Mouse (Mus musculus) G1E (cell line): Measurements from ENCODE around the gene Asb8.

ENCODE experiments used
- CTCF ChIP-seq: IDR thresholded peaks from 2 replicates; pipeline ENCODE4 v1.5.1; 2012; ENCODE audit warnings: low read depth, low read length, inconsistent platforms, mixed read lengths
- GATA1 ChIP-seq: IDR thresholded peaks from 2 replicates; pipeline ENCODE4 v1.6.1; 2012; ENCODE audit warnings: borderline replicate concordance, low read length, inconsistent platforms, mixed read lengths
- GATA2 ChIP-seq: IDR thresholded peaks from 2 replicates; pipeline ENCODE4 v1.6.1; 2012; ENCODE audit warnings: low read depth, low read length, inconsistent platforms, borderline replicate concordance
- POLR2AphosphoS5 ChIP-seq: IDR thresholded peaks from 2 replicates; pipeline ENCODE4 v1.6.1; 2012; ENCODE audit warnings: low read depth, low read length, inconsistent platforms; ENCODE audit not compliant: insufficient replicate concordance
- TAL1 ChIP-seq: conservative IDR thresholded peaks from 2 replicates; pipeline ENCODE4 v1.6.1; 2012; ENCODE audit warnings: low read depth, low read length, inconsistent platforms, mixed read lengths

- TF ChIP-seq GATA1 (no peak), CTCF (no peak), TAL1 (no peak), POLR2AphosphoS5 (no peak), GATA2 (no peak)
Observed at GRCm38 (mm10) chr15:98136871-98137270, 28.6 kb downstream of the Asb8 start.
